Mouse (Mus musculus) embryonic fibroblast, embryonic 13.5 days (primary cell): ENCODE data around the gene BC004004. TPM values are rescaled to one million over a fixed set of nuclear protein-coding genes. Genes with fewer than 3 reads are reported as not detected.
"Not testable (repeated sequence)": the region's sequence is repeated elsewhere in the genome, so short reads cannot be mapped to it uniquely, and the experiment has no call there.

Experiments
- H3K27ac ChIP-seq: 2 replicates; pipeline ENCODE4 v1.5.1; 2012; ENCODE audit warnings: low read length, control low read depth, inconsistent platforms; ENCODE audit not compliant: insufficient read depth
- H3K4me1 ChIP-seq: 2 replicates; pipeline ENCODE4 v1.6.1; 2011; ENCODE audit warnings: low read length; ENCODE audit not compliant: control insufficient read depth, insufficient read depth
- H3K4me3 ChIP-seq: 2 replicates; pipeline ENCODE4 v1.5.1; 2011; ENCODE audit warnings: mild to moderate bottlenecking, control low read depth, low read length; ENCODE audit not compliant: insufficient read depth
- CTCF ChIP-seq: IDR thresholded peaks from 2 replicates; pipeline ENCODE4 v1.5.1; 2011; ENCODE audit warnings: mild to moderate bottlenecking, control low read depth, low read length, moderate library complexity, borderline replicate concordance; ENCODE audit not compliant: insufficient read depth
- POLR2A ChIP-seq: IDR thresholded peaks from 2 replicates; pipeline ENCODE4 v1.6.1; 2011; ENCODE audit warnings: low read depth, mild to moderate bottlenecking, control low read depth, low read length, moderate library complexity
- polyA plus RNA-seq: library from polyadenylated mRNA; stranded (reverse); fragments of >200 nt; gene quantifications from 2 replicates; pipeline ENCODE4 v1.2.4, GENCODE M21; 2011; ENCODE audit warnings: low read depth; ENCODE audit not compliant: missing spikeins, insufficient read length

Gene BC004004
- polyA plus RNA-seq, 1 experiment = 112 TPM

- Histone ChIP-seq H3K4me3 (no peak overlapping the region), H3K4me1 (peaks cover 2% of the 10 kb centered on the region; the same call in 1 of the 2 replicates), H3K27ac (no peak overlapping the region)
- TF ChIP-seq CTCF = no peak
- TF ChIP-seq POLR2A = no peak
Measured at GRCm38 (mm10) chr17:29246602-29247001, 22.0 kb upstream of the BC004004 start.

GRCm38 (mm10) chr17:29247881-29248280 lies 20.7 kb upstream of the BC004004 start:
- TF ChIP-seq POLR2A = no peak
- TF ChIP-seq CTCF = no peak
- peaks cover 2% of the 10 kb centered on the region; the same call in 1 of the 2 replicates for H3K4me1 ChIP-seq
- no peak overlapping the region for H3K4me3 ChIP-seq
- no peak overlapping the region for H3K27ac ChIP-seq

GRCm38 (mm10) chr17:29249512-29249911 lies 19.1 kb upstream of the BC004004 start:
- Histone ChIP-seq H3K4me1 (peaks cover 2% of the 10 kb centered on the region; the same call in 1 of the 2 replicates), H3K4me3 (no peak overlapping the region), H3K27ac (no peak overlapping the region)
- no peak for TF ChIP-seq POLR2A
- no peak for TF ChIP-seq CTCF

GRCm38 (mm10) chr17:29251006-29251405 lies 17.6 kb upstream of the BC004004 start:
- H3K4me1 ChIP-seq, H3K4me3 ChIP-seq, H3K27ac ChIP-seq: not testable (repeated sequence)

GRCm38 (mm10) chr17:29251608-29252390 lies 16.8 kb upstream of the BC004004 start:
- no peaks in the 10 kb centered on the region for H3K4me1 ChIP-seq
- TF ChIP-seq POLR2A (no peak), CTCF (no peak)
- no peak overlapping the region for H3K4me3 ChIP-seq
- no peak overlapping the region for H3K27ac ChIP-seq

GRCm38 (mm10) chr17:29253236-29253635 lies 15.4 kb upstream of the BC004004 start:
- TF ChIP-seq CTCF (no peak), POLR2A (no peak)
- no peaks in the 10 kb centered on the region for H3K4me1 ChIP-seq
- H3K4me3 ChIP-seq = no peak overlapping the region
- H3K27ac ChIP-seq = no peak overlapping the region

- Histone ChIP-seq H3K27ac (no peak overlapping the region), H3K4me1 (no peaks in the 10 kb centered on the region), H3K4me3 (no peak overlapping the region)
- TF ChIP-seq POLR2A (no peak), CTCF (no peak)
Measured at GRCm38 (mm10) chr17:29253684-29254083, 14.9 kb upstream of the BC004004 start.

GRCm38 (mm10) chr17:29254784-29255183 lies 13.8 kb upstream of the BC004004 start:
- not testable (repeated sequence) for H3K27ac ChIP-seq, H3K4me1 ChIP-seq, H3K4me3 ChIP-seq

- no peak overlapping the region for H3K4me3 ChIP-seq
- H3K4me1 ChIP-seq = peaks cover 2% of the 10 kb centered on the region; the same call in 1 of the 2 replicates
- H3K27ac ChIP-seq = no peak overlapping the region
- no peak for TF ChIP-seq POLR2A
- TF ChIP-seq CTCF = no peak
Measured at GRCm38 (mm10) chr17:29256507-29256906, 12.1 kb upstream of the BC004004 start.

- TF ChIP-seq POLR2A (no peak), CTCF (no peak)
- no peak overlapping the region for H3K27ac ChIP-seq
- peaks cover 2% of the 10 kb centered on the region; the same call in 1 of the 2 replicates for H3K4me1 ChIP-seq
- H3K4me3 ChIP-seq = no peak overlapping the region
Measured at GRCm38 (mm10) chr17:29257001-29257511, 11.5 kb upstream of the BC004004 start.

GRCm38 (mm10) chr17:29258025-29258558 lies 10.5 kb upstream of the BC004004 start:
- Histone ChIP-seq H3K27ac (no peak overlapping the region), H3K4me1 (peaks cover 2% of the 10 kb centered on the region; the same call in 1 of the 2 replicates), H3K4me3 (no peak overlapping the region)
- TF ChIP-seq CTCF (no peak), POLR2A (no peak)
